Mouse (Mus musculus): ENCODE data around the gene Tspan11. TPM values are rescaled to one million over a fixed set of nuclear protein-coding genes. Genes with fewer than 3 reads are reported as not detected.

Tspan11 gene
- polyA plus RNA-seq, 1 experiment from 2014 or later: 3.2 TPM

GRCm38 (mm10) chr6:127933841-127934240 is 46.5 kb downstream of the Tspan11 start:
- no peak overlapping the region for H3K9ac ChIP-seq (ENCODE audit: low read depth, low read length)

GRCm38 (mm10) chr6:127935105-127935504 is 47.7 kb downstream of the Tspan11 start:
- 88% methylated on average over 3 of the region's 3 CpGs for WGBS
- no peak overlapping the region for H3K9ac ChIP-seq (ENCODE audit: low read depth, low read length)
- H3K27me3 ChIP-seq (replicated peaks; ENCODE audit: control insufficient read depth, insufficient read depth, low read length): no peaks in the 10 kb centered on the region
- H3K36me3 ChIP-seq (ENCODE audit: control insufficient read depth, insufficient read depth, low read length): no peaks in the 10 kb centered on the region
- no peak overlapping the region for H3K27ac ChIP-seq (ENCODE audit: low read depth, low read length)
- no peak for ATAC-seq
- H3K4me2 ChIP-seq (ENCODE audit: low read length): no peak overlapping the region
- H3K9me3 ChIP-seq (ENCODE audit: control insufficient read depth, low read length): no peaks in the 10 kb centered on the region
- no peak overlapping the region for H3K4me3 ChIP-seq (ENCODE audit: low read length)
- H3K4me1 ChIP-seq (ENCODE audit: control insufficient read depth, insufficient read depth, low read depth, low read length): peaks cover 5% of the 10 kb centered on the region

More at GRCm38 (mm10) chr6:127933841-127934240, 46.5 kb downstream of the Tspan11 start:
- Histone ChIP-seq H3K4me1 (ENCODE audit: control insufficient read depth, insufficient read depth, low read depth, low read length) (peaks cover 5% of the 10 kb centered on the region), H3K4me2 (ENCODE audit: low read length) (no peak overlapping the region), H3K9me3 (ENCODE audit: control insufficient read depth, low read length) (no peaks in the 10 kb centered on the region), H3K36me3 (ENCODE audit: control insufficient read depth, insufficient read depth, low read length) (no peaks in the 10 kb centered on the region), H3K27me3 (replicated peaks; ENCODE audit: control insufficient read depth, insufficient read depth, low read length) (no peaks in the 10 kb centered on the region), H3K4me3 (ENCODE audit: low read length) (no peak overlapping the region), H3K27ac (ENCODE audit: low read depth, low read length) (no peak overlapping the region)
- ATAC-seq: no peak
- 79% methylated on average over 5 of the region's 5 CpGs for WGBS

- Histone ChIP-seq H3K4me2 (ENCODE audit: low read length) (no peak overlapping the region), H3K9ac (ENCODE audit: low read depth, low read length) (no peak overlapping the region), H3K9me3 (ENCODE audit: control insufficient read depth, low read length) (no peaks in the 10 kb centered on the region), H3K4me3 (ENCODE audit: low read length) (no peak overlapping the region), H3K4me1 (ENCODE audit: control insufficient read depth, insufficient read depth, low read depth, low read length) (no peaks in the 10 kb centered on the region), H3K27ac (ENCODE audit: low read depth, low read length) (no peak overlapping the region), H3K36me3 (ENCODE audit: control insufficient read depth, insufficient read depth, low read length) (no peaks in the 10 kb centered on the region), H3K27me3 (replicated peaks; ENCODE audit: control insufficient read depth, insufficient read depth, low read length) (no peaks in the 10 kb centered on the region)
- WGBS: 90% methylated on average over 8 of the region's 8 CpGs
- ATAC-seq: no peak
Measured at GRCm38 (mm10) chr6:127942421-127942820, 55.0 kb downstream of the Tspan11 start.

GRCm38 (mm10) chr6:127945725-127946124 is 58.3 kb downstream of the Tspan11 start:
- Histone ChIP-seq H3K36me3 (ENCODE audit: control insufficient read depth, insufficient read depth, low read length) (no peaks in the 10 kb centered on the region), H3K9ac (ENCODE audit: low read depth, low read length) (no peak overlapping the region), H3K9me3 (ENCODE audit: control insufficient read depth, low read length) (no peaks in the 10 kb centered on the region), H3K27ac (ENCODE audit: low read depth, low read length) (no peak overlapping the region), H3K4me3 (ENCODE audit: low read length) (no peak overlapping the region), H3K4me2 (ENCODE audit: low read length) (no peak overlapping the region), H3K27me3 (replicated peaks; ENCODE audit: control insufficient read depth, insufficient read depth, low read length) (no peaks in the 10 kb centered on the region), H3K4me1 (ENCODE audit: control insufficient read depth, insufficient read depth, low read depth, low read length) (no peaks in the 10 kb centered on the region)
- ATAC-seq: peak; percentile 86
- 65% methylated on average over 9 of the region's 9 CpGs for WGBS

DNA sequence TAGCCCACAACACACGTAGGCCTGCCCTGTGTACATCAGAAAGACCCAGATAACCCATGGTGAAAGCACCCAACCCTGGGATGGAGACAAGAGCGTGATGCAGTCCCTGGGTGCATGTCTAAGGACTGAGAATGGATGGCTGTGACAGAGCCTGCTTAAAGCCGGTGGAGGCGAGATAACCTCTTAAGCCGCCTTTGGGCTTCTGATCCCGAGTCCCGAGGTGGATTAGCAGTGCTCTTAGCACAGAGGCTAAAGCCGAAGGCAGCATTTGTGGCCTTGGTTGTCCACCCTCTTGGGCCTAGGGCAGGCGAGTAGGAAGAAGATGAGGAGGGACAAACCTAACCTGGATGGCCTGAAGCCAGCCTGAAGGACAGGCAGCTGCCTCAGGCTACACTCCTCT is 61.3 kb downstream of the Tspan11 start:
- WGBS: 86% methylated on average over 9 of the region's 9 CpGs
- H3K4me1 ChIP-seq (ENCODE audit: control insufficient read depth, insufficient read depth, low read depth, low read length): no peaks in the 10 kb centered on the region
- H3K36me3 ChIP-seq (ENCODE audit: control insufficient read depth, insufficient read depth, low read length): no peaks in the 10 kb centered on the region
- H3K4me3 ChIP-seq (ENCODE audit: low read length): no peak overlapping the region
- no peak overlapping the region for H3K27ac ChIP-seq (ENCODE audit: low read depth, low read length)
- H3K27me3 ChIP-seq (replicated peaks; ENCODE audit: control insufficient read depth, insufficient read depth, low read length): no peaks in the 10 kb centered on the region
- ATAC-seq: no peak
- H3K9me3 ChIP-seq (ENCODE audit: control insufficient read depth, low read length): no peaks in the 10 kb centered on the region
- H3K9ac ChIP-seq (ENCODE audit: low read depth, low read length): no peak overlapping the region
- no peak overlapping the region for H3K4me2 ChIP-seq (ENCODE audit: low read length)

DNA sequence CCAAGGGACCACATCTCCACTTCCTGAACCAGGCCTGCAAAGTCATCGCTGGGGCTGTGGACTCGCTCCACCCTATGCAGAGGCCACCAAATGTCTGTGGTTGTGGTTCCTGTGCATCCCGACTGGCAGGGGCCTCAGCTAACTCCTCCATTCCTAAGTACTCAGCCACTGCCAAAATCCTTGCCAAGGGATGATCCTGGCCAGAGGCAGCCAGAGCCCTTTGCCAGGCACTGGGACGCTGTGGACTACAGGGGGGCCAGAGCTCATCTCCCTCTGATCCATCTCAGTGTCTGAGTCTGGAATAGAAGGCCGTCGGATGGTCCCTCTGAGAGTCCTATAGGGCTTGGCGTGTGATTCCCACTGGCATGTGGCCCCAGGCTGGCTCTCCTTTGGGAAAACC is 62.5 kb downstream of the Tspan11 start:
- Histone ChIP-seq H3K4me1 (ENCODE audit: control insufficient read depth, insufficient read depth, low read depth, low read length) (no peaks in the 10 kb centered on the region), H3K9ac (ENCODE audit: low read depth, low read length) (no peak overlapping the region), H3K27me3 (replicated peaks; ENCODE audit: control insufficient read depth, insufficient read depth, low read length) (no peaks in the 10 kb centered on the region), H3K27ac (ENCODE audit: low read depth, low read length) (no peak overlapping the region), H3K9me3 (ENCODE audit: control insufficient read depth, low read length) (no peaks in the 10 kb centered on the region), H3K4me2 (ENCODE audit: low read length) (no peak overlapping the region), H3K36me3 (ENCODE audit: control insufficient read depth, insufficient read depth, low read length) (no peaks in the 10 kb centered on the region), H3K4me3 (ENCODE audit: low read length) (no peak overlapping the region)
- 88% methylated on average over 7 of the region's 7 CpGs for WGBS
- no peak for ATAC-seq

DNA sequence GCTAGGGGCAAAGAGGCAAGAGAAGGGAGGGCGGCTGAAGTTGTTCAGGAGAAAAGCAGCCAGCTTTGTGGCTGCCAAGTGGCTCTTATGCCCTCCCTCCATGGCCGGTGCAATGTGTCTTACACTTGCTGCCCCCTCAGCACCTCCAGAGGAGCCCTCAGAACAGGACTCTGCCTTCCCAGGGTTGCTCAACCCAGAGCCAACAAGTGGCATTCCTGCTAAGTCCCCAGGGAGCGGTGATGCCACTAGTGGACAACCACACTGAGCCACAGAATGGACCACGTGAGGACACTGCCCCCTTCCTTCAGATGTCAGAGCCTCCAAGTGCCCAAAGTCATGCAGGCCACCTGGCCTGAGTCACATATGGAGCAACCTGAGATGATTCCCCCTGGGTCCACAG is 65.7 kb downstream of the Tspan11 start:
- Histone ChIP-seq H3K9ac (ENCODE audit: low read depth, low read length) (no peak overlapping the region), H3K36me3 (ENCODE audit: control insufficient read depth, insufficient read depth, low read length) (no peaks in the 10 kb centered on the region), H3K9me3 (ENCODE audit: control insufficient read depth, low read length) (no peaks in the 10 kb centered on the region), H3K4me1 (ENCODE audit: control insufficient read depth, insufficient read depth, low read depth, low read length) (no peaks in the 10 kb centered on the region), H3K4me2 (ENCODE audit: low read length) (no peak overlapping the region), H3K27ac (ENCODE audit: low read depth, low read length) (no peak overlapping the region), H3K4me3 (ENCODE audit: low read length) (no peak overlapping the region), H3K27me3 (replicated peaks; ENCODE audit: control insufficient read depth, insufficient read depth, low read length) (no peaks in the 10 kb centered on the region)
- ATAC-seq: no peak
- WGBS: 69% methylated on average over 4 of the region's 4 CpGs

- ATAC-seq: no peak
- Histone ChIP-seq H3K27me3 (replicated peaks; ENCODE audit: control insufficient read depth, insufficient read depth, low read length) (no peaks in the 10 kb centered on the region), H3K4me2 (ENCODE audit: low read length) (no peak overlapping the region), H3K4me3 (ENCODE audit: low read length) (no peak overlapping the region), H3K4me1 (ENCODE audit: control insufficient read depth, insufficient read depth, low read depth, low read length) (no peaks in the 10 kb centered on the region), H3K27ac (ENCODE audit: low read depth, low read length) (no peak overlapping the region), H3K36me3 (ENCODE audit: control insufficient read depth, insufficient read depth, low read length) (no peaks in the 10 kb centered on the region), H3K9me3 (ENCODE audit: control insufficient read depth, low read length) (no peaks in the 10 kb centered on the region), H3K9ac (ENCODE audit: low read depth, low read length) (no peak overlapping the region)
- 91% methylated on average over 5 of the region's 5 CpGs for WGBS
Measured at GRCm38 (mm10) chr6:127956172-127956571, 68.8 kb downstream of the Tspan11 start.

DNA sequence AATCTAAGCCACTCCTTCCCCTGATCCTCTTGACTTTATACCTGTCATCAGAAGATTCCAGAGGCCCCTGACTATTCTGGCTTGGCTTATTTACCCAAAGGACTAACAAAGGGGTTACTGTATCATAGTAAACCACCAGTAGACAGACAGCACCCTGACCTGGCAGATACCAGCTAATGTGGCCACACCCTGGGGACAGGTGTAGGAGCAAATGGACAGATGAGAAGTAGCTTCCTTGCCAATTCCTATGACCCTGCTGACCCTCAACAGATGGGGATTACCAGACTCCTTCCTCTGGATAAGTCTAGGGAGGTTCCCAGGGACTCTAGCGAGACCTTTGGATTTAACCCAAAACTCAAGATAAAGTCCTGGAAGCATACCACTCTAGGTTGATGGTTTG is 72.8 kb downstream of the Tspan11 start:
- Histone ChIP-seq H3K36me3 (ENCODE audit: control insufficient read depth, insufficient read depth, low read length) (no peaks in the 10 kb centered on the region), H3K4me2 (ENCODE audit: low read length) (no peak overlapping the region), H3K27ac (ENCODE audit: low read depth, low read length) (no peak overlapping the region), H3K9me3 (ENCODE audit: control insufficient read depth, low read length) (no peaks in the 10 kb centered on the region), H3K4me3 (ENCODE audit: low read length) (no peak overlapping the region), H3K4me1 (ENCODE audit: control insufficient read depth, insufficient read depth, low read depth, low read length) (no peaks in the 10 kb centered on the region), H3K9ac (ENCODE audit: low read depth, low read length) (no peak overlapping the region), H3K27me3 (replicated peaks; ENCODE audit: control insufficient read depth, insufficient read depth, low read length) (no peaks in the 10 kb centered on the region)
- no peak for ATAC-seq
- WGBS: 92% methylated on average over 1 of the region's 1 CpGs

- no peak for ATAC-seq
- Histone ChIP-seq H3K9me3 (ENCODE audit: control insufficient read depth, low read length) (no peaks in the 10 kb centered on the region), H3K27ac (ENCODE audit: low read depth, low read length) (no peak overlapping the region), H3K9ac (ENCODE audit: low read depth, low read length) (no peak overlapping the region), H3K36me3 (ENCODE audit: control insufficient read depth, insufficient read depth, low read length) (no peaks in the 10 kb centered on the region), H3K4me2 (ENCODE audit: low read length) (no peak overlapping the region), H3K27me3 (replicated peaks; ENCODE audit: control insufficient read depth, insufficient read depth, low read length) (no peaks in the 10 kb centered on the region), H3K4me3 (ENCODE audit: low read length) (no peak overlapping the region), H3K4me1 (ENCODE audit: control insufficient read depth, insufficient read depth, low read depth, low read length) (no peaks in the 10 kb centered on the region)
- 34% methylated on average over 8 of the region's 8 CpGs for WGBS
Measured at GRCm38 (mm10) chr6:127965497-127965896, 78.1 kb downstream of the Tspan11 start.

Data from hindbrain, embryonic 16.5 days (tissue).